Mouse (Mus musculus): Measurements from ENCODE around the gene Ndufv1. TPM values are rescaled to one million over a fixed set of nuclear protein-coding genes. Genes with fewer than 3 reads are reported as not detected.

The Ndufv1 gene
- polyA plus RNA-seq, 1 experiment from 2014 or later: 198 TPM

DNA sequence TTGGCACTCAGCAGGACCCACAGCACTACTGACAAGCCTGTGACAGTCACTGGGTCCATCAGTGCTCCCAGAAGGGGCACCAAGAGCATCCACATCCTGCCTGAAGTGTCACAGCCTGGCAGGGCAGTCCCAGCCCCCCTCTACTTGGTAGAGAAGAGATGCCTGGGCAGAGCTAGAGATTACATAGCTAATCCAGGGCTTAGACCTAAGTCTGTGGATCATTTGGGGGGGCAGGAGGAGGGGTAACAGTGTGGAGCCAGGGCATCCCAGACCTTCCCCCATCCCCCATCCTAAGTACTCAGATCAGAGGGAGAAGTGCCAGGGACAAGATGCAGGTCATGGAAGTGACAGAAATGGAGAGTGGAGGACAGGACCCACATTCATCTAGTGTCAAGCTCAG is 2.2 kb upstream of the Ndufv1 start:
- ATAC-seq (ENCODE audit: insufficient read depth, low FRiP score, low read depth): no peak
- peaks cover 23% of the 10 kb centered on the region for H3K4me1 ChIP-seq
- no peak overlapping the region for H3K4me2 ChIP-seq
- H3K36me3 ChIP-seq: peaks cover 4% of the 10 kb centered on the region; the same call in 1 of the 2 replicates
- no peaks in the 10 kb centered on the region for H3K27me3 ChIP-seq (replicated peaks)
- H3K9ac ChIP-seq: no peak overlapping the region
- no peaks in the 10 kb centered on the region for H3K9me3 ChIP-seq
- no peak overlapping the region for H3K27ac ChIP-seq
- no peak overlapping the region for H3K4me3 ChIP-seq (replicated peaks)

DNA sequence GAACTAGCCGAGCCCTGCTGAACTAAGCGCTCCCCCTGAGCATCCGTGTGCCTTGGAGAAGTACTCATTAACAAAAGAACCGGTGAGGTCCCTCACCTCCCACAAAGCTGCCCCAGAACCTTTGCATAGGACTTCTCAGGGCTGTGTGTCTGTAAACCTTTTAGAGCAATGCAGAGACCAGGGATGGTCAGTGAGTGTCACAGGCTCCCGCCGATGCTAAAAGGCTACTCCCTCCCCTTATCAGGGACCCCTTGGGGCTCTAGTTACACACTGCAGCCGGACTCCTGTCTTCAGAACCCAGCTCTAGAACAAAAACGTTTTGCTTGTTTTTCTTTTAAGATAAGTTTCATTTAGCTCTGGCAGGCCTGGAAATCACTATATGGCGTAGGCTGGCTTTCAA is 460 bp upstream of the Ndufv1 start:
- Histone ChIP-seq H3K9me3 (no peaks in the 10 kb centered on the region), H3K4me2 (peak overlapping the region; percentile 71), H3K4me3 (replicated peaks) (peak overlapping the region; percentile 94), H3K4me1 (peaks cover 14% of the 10 kb centered on the region), H3K9ac (no peak overlapping the region), H3K36me3 (peaks cover 15% of the 10 kb centered on the region; the same call in 1 of the 2 replicates), H3K27me3 (replicated peaks) (no peaks in the 10 kb centered on the region), H3K27ac (peak overlapping the region; percentile 54; the same call in 1 of the 2 replicates)
- ATAC-seq (ENCODE audit: insufficient read depth, low FRiP score, low read depth): peak; percentile 12
- WGBS: 15% methylated on average over 9 of the region's 9 CpGs

DNA sequence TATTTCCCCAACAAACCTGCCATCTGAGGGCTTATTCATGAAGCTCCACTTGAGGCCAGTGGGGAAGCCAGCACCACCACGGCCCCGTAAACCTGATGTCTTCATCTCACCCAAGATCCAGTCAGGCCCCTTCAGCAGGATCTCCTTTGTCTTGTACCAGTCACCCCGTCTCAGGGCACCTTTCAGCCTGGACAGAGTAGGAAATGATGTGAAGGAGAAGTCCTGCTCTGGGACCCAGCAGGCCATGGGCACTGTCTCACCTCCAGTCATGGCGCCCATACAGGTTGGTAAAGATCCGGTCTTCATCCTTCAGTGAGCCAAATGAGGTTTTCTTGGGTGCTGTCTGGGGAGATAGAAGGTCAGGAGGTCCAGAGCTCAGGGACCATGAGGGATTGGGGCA is 1.5 kb downstream of the Ndufv1 start:
- 91% methylated on average over 5 of the region's 5 CpGs for WGBS
- ATAC-seq (ENCODE audit: insufficient read depth, low FRiP score, low read depth): no peak
- no peak overlapping the region for H3K4me2 ChIP-seq

DNA sequence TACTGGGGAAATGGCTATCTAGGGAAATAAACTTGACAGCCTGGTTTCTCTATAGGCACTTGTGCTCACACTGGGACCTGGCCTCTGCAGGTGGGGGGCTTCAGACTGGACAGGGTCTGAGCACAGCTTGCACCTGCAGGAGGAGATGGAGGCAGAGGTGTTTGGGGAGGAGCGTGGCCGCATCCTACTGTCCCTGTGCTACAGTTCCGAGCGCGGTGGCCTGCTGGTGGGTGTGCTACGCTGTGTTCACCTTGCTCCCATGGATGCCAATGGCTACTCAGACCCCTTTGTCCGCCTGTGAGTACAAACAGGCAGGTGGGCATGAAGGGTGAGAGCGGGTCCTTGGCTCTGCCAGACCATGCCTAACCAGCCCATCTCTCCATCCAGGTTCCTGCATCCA is 6.6 kb downstream of the Ndufv1 start:
- Histone ChIP-seq H3K9me3 (no peaks in the 10 kb centered on the region), H3K4me2 (no peak overlapping the region), H3K27me3 (replicated peaks) (no peaks in the 10 kb centered on the region), H3K4me1 (peaks cover 12% of the 10 kb centered on the region), H3K27ac (no peak overlapping the region), H3K36me3 (peaks cover 29% of the 10 kb centered on the region), H3K9ac (no peak overlapping the region), H3K4me3 (replicated peaks) (no peak overlapping the region)
- 90% methylated on average over 8 of the region's 8 CpGs for WGBS
- ATAC-seq (ENCODE audit: insufficient read depth, low FRiP score, low read depth): no peak

More for the DNA sequence above, 1.5 kb downstream of the Ndufv1 start:
- H3K36me3 ChIP-seq: peaks cover 31% of the 10 kb centered on the region
- no peak overlapping the region for H3K9ac ChIP-seq
- peaks cover 14% of the 10 kb centered on the region for H3K4me1 ChIP-seq
- no peak overlapping the region for H3K4me3 ChIP-seq (replicated peaks)
- no peaks in the 10 kb centered on the region for H3K9me3 ChIP-seq
- H3K27ac ChIP-seq: no peak overlapping the region
- no peaks in the 10 kb centered on the region for H3K27me3 ChIP-seq (replicated peaks)

- no peak overlapping the region for H3K4me3 ChIP-seq (replicated peaks)
- ATAC-seq (ENCODE audit: insufficient read depth, low FRiP score, low read depth): no peak
- peaks cover 12% of the 10 kb centered on the region for H3K4me1 ChIP-seq
- H3K4me2 ChIP-seq: no peak overlapping the region
- no peaks in the 10 kb centered on the region for H3K27me3 ChIP-seq (replicated peaks)
- no peaks in the 10 kb centered on the region for H3K9me3 ChIP-seq
- H3K27ac ChIP-seq: no peak overlapping the region
- WGBS: 87% methylated on average over 9 of the region's 9 CpGs
- peaks cover 27% of the 10 kb centered on the region for H3K36me3 ChIP-seq
- no peak overlapping the region for H3K9ac ChIP-seq
Measured at GRCm38 (mm10) chr19:4005091-4005490, 7.5 kb downstream of the Ndufv1 start.

GRCm38 (mm10) chr19:4004331-4004730 is 8.3 kb downstream of the Ndufv1 start:
- ATAC-seq (ENCODE audit: insufficient read depth, low FRiP score, low read depth): no peak
- Histone ChIP-seq H3K4me3 (replicated peaks) (no peak overlapping the region), H3K27ac (no peak overlapping the region), H3K27me3 (replicated peaks) (no peaks in the 10 kb centered on the region), H3K36me3 (peaks cover 27% of the 10 kb centered on the region), H3K4me1 (peaks cover 17% of the 10 kb centered on the region), H3K9me3 (no peaks in the 10 kb centered on the region), H3K9ac (no peak overlapping the region), H3K4me2 (no peak overlapping the region)
- 81% methylated on average over 15 of the region's 15 CpGs for WGBS

DNA sequence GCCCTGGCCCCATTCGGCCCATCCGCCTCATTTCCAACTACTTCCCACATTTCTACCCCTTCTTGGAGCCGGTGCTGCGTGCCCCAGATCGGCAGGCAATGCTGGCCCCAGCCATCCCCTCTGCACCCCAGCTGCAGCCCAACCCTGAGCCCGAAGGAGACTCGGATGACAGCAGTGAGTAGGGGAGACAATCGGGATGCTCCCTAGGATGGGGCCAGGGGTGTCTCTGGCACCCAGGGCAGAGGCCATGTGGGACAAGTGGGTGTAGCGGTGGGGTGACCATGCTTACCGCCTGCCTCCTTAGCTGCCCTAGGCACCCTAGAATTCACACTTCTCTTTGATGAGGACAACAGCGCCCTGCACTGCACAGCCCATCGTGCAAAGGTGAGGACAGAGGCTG is 9.0 kb downstream of the Ndufv1 start:
- Histone ChIP-seq H3K9me3 (no peaks in the 10 kb centered on the region), H3K4me3 (replicated peaks) (no peak overlapping the region), H3K4me1 (peaks cover 19% of the 10 kb centered on the region), H3K27ac (no peak overlapping the region), H3K4me2 (no peak overlapping the region), H3K36me3 (peaks cover 22% of the 10 kb centered on the region), H3K27me3 (replicated peaks) (no peaks in the 10 kb centered on the region), H3K9ac (no peak overlapping the region)
- WGBS: 73% methylated on average over 12 of the region's 12 CpGs
- ATAC-seq (ENCODE audit: insufficient read depth, low FRiP score, low read depth): no peak

DNA sequence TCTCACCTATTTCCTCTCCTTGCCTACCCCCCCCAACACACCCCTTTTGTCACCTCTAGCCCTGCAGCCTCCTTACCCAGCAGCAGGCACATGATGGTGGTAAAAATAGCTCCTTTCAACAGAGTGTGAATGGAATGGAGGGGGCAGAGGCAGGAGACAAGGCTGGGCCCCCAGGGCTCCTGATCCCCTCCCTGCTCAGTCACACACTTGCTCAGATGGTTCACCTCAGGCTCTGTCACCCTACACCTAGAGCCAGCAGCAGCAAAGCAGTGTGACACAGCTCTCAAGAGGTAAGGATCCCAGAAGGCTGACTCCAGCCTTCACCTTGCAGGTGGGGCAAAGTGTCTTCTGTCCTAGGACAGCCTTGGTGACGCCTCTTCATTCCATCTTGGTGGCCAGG is 9.5 kb downstream of the Ndufv1 start, which contains the start of gene Doc2g:
Gene Doc2g, plus strand, starts transcription at position 202 of the 400 bp plus-strand sequence.
- no peak within 1 kb of the TSS for H3K9ac ChIP-seq
- H3K36me3 ChIP-seq: peaks cover 17% of the 10 kb centered on the region
- H3K9me3 ChIP-seq: no peaks in the 10 kb centered on the region
- peaks cover 19% of the 10 kb centered on the region for H3K4me1 ChIP-seq
- no peaks in the 10 kb centered on the region for H3K27me3 ChIP-seq (replicated peaks)
- H3K27ac ChIP-seq: no peak within 1 kb of the TSS
- no peak within 1 kb of the TSS for H3K4me3 ChIP-seq (replicated peaks)
- no peak within 1 kb of the TSS for H3K4me2 ChIP-seq
- no peak for ATAC-seq (ENCODE audit: insufficient read depth, low FRiP score, low read depth)
- 75% methylated on average over 1 of the region's 1 CpGs for WGBS

DNA sequence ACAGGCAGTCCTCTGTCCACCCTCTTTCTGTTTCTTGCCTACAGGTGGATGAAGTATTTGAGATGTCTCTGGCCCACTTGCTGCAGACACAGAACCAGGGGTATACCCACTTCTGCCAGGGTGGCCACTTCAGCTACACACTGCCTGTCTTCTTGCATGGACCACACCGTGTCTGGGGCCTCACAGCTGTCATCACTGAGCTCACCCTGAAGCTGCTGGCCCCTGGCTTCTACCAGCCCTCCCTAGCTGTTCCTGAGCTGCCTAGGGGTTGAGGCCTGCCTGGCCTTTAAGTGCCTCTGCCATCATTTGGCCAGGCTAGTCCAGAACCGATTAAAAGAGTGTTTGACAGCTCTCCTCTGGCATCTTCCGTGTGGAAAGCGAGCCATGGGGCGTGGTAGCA is 10.9 kb downstream of the Ndufv1 start:
- H3K9me3 ChIP-seq: no peaks in the 10 kb centered on the region
- ATAC-seq (ENCODE audit: insufficient read depth, low FRiP score, low read depth): no peak
- H3K4me2 ChIP-seq: peak overlapping the region; percentile 84
- 75% methylated on average over 5 of the region's 5 CpGs for WGBS
- H3K9ac ChIP-seq: no peak overlapping the region
- H3K27ac ChIP-seq: no peak overlapping the region
- no peak overlapping the region for H3K4me3 ChIP-seq (replicated peaks)
- no peaks in the 10 kb centered on the region for H3K27me3 ChIP-seq (replicated peaks)
- peaks cover 3% of the 10 kb centered on the region for H3K36me3 ChIP-seq
- peaks cover 19% of the 10 kb centered on the region for H3K4me1 ChIP-seq

- Histone ChIP-seq H3K27me3 (replicated peaks) (no peaks in the 10 kb centered on the region), H3K27ac (peak overlapping the region; percentile 99), H3K9ac (peak overlapping the region; percentile 73), H3K9me3 (no peaks in the 10 kb centered on the region), H3K4me3 (replicated peaks) (peak overlapping the region; percentile 82), H3K4me1 (peaks cover 19% of the 10 kb centered on the region), H3K36me3 (no peaks in the 10 kb centered on the region), H3K4me2 (peak overlapping the region; percentile 84)
- WGBS: 18% methylated on average over 17 of the region's 17 CpGs
- no peak for ATAC-seq (ENCODE audit: insufficient read depth, low FRiP score, low read depth)
Measured at GRCm38 (mm10) chr19:4000949-4001525, 11.6 kb downstream of the Ndufv1 start.

DNA sequence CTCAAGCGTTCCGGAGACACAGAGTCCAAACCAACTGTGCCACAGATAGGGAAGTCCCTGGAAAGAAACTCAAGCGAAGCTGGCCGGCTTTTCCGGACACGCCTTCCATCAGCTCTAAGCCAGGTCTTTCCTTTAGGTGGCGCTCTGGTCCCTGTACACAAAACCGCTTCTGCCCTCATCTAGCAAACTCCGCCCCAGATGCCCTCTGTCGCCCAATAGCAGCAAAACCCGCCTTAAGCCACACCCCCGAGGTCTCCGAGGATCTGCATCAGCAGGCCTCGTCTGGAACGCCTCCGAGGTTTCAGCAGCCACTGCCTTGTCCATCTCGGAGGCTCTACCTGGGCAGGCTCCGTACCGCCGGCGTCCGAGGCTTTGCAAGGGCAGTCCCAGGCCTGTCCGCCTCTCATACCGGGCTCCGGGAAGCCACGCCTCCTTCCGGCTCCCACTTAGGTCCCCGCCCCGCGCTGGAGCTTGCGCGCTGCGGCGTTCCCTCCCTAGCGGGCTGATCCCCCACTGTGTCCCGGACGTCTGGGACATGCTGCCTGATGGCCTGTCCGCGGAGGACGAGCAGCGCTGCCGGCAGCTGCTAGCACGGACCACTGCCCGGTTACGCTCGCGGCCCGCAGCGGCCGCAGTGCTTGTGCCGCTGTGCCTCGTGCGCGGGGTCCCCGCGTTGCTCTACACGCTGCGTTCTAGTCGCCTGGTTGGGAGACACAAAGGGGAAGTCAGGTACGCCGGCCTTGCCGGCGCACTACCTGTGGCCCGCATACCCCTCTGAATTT is 12.3 kb downstream of the Ndufv1 start, which contains the start of the genes Nudt8 and Gm49405:
Gene Nudt8, plus strand, starts transcription at position 462 of the 782 bp plus-strand sequence.
Gene Gm49405, plus strand, starts transcription at position 508 of the 782 bp plus-strand sequence.
- ATAC-seq (ENCODE audit: insufficient read depth, low FRiP score, low read depth): peak; percentile 91
- Histone ChIP-seq H3K27ac (peak within 1 kb of the TSS; percentile 99), H3K9ac (peak within 1 kb of the TSS; percentile 73), H3K4me2 (peak within 1 kb of the TSS; percentile 84), H3K4me1 (peaks cover 19% of the 10 kb centered on the region), H3K4me3 (replicated peaks) (peak within 1 kb of the TSS; percentile 82), H3K27me3 (replicated peaks) (no peaks in the 10 kb centered on the region), H3K36me3 (no peaks in the 10 kb centered on the region), H3K9me3 (no peaks in the 10 kb centered on the region)
- WGBS: under 1% methylated on average over 64 of the region's 64 CpGs

DNA sequence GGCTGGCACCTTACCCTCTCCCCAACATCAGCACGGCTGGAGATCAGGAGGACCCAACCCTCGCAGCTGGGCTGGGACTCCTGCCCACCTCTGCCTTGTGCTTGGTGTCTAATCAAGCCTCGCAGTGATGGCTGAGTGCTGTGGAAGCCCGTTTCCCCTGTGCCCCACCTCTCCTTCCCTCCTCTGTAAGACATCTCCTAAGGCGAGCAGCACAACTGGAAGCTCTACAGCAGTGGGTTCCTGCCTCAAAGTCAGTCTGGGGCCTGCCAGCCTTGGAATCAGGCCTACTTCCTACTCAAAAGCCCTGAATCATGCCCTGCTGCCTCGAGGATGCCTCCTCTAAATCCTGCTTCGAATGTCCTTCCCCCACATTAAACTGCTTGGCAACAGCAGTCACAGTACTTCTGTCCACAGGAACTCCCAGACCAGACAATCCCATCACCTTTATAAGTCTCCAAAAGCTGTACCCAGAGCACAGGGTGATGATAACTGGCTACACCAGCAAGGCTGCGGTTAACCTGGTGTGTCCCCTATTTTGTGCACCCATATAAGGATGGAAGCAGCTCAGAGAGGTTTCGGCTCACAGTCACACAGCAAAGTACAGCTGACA is 13.4 kb downstream of the Ndufv1 start:
- 86% methylated on average over 9 of the region's 9 CpGs for WGBS
- no peaks in the 10 kb centered on the region for H3K27me3 ChIP-seq (replicated peaks)
- peak overlapping the region; percentile 84 for H3K4me2 ChIP-seq
- H3K9ac ChIP-seq: peak overlapping the region; percentile 23; the same call in 1 of the 2 replicates
- H3K4me1 ChIP-seq: peaks cover 19% of the 10 kb centered on the region
- H3K27ac ChIP-seq: no peak overlapping the region
- peak overlapping the region; percentile 82 for H3K4me3 ChIP-seq (replicated peaks)
- H3K9me3 ChIP-seq: no peaks in the 10 kb centered on the region
- no peak for ATAC-seq (ENCODE audit: insufficient read depth, low FRiP score, low read depth)
- no peaks in the 10 kb centered on the region for H3K36me3 ChIP-seq

Data from stomach, embryonic 15.5 days (tissue).